Mouse (Mus musculus) ES-Bruce4 (cell line): ENCODE data around the gene Btbd19. TPM values are rescaled to one million over a fixed set of nuclear protein-coding genes. Genes with fewer than 3 reads are reported as not detected.

Experiments
- H3K27ac ChIP-seq: 2 replicates; pipeline ENCODE4 v1.5.1; 2012; ENCODE audit warnings: low read length, inconsistent platforms; ENCODE audit not compliant: insufficient read depth
- H3K27me3 ChIP-seq: 2 replicates; pipeline ENCODE4 v1.6.1; 2012; ENCODE audit warnings: mild to moderate bottlenecking, low read length, inconsistent platforms; ENCODE audit not compliant: control insufficient read depth, poor library complexity, insufficient read depth, severe bottlenecking
- H3K36me3 ChIP-seq: 2 replicates; pipeline ENCODE4 v1.6.1; 2012; ENCODE audit warnings: inconsistent platforms, mild to moderate bottlenecking, low read length, moderate library complexity; ENCODE audit not compliant: control insufficient read depth, poor library complexity, insufficient read depth, severe bottlenecking
- H3K4me1 ChIP-seq: one replicate; pipeline ENCODE4 v1.8.1; 2011; ENCODE audit warnings: low read length; ENCODE audit not compliant: control insufficient read depth, insufficient read depth
- H3K4me3 ChIP-seq: 2 replicates; pipeline ENCODE4 v1.5.1; 2011; ENCODE audit warnings: low read depth, mild to moderate bottlenecking, low read length
- H3K9ac ChIP-seq: 2 replicates; pipeline ENCODE4 v1.6.1; 2012; ENCODE audit warnings: low read depth, mild to moderate bottlenecking, inconsistent platforms; ENCODE audit not compliant: poor library complexity, severe bottlenecking
- H3K9me3 ChIP-seq: replicated peaks from 2 replicates; pipeline ENCODE4 v1.6.1; 2012; ENCODE audit warnings: mild to moderate bottlenecking, low read length, inconsistent platforms; ENCODE audit not compliant: control insufficient read depth, poor library complexity, insufficient read depth, severe bottlenecking
- CTCF ChIP-seq: IDR thresholded peaks from one replicate; pipeline ENCODE4 v1.8.1; 2011; ENCODE audit warnings: low read depth, low read length
- EP300 ChIP-seq: IDR thresholded peaks from 2 replicates; pipeline ENCODE4 v1.6.1; 2011; ENCODE audit warnings: low read depth, low read length; ENCODE audit not compliant: insufficient read depth
- POLR2A ChIP-seq: IDR thresholded peaks from one replicate; pipeline ENCODE4 v1.8.1; 2011; ENCODE audit warnings: low read length; ENCODE audit not compliant: insufficient read depth
- polyA plus RNA-seq: library from polyadenylated mRNA; stranded (reverse); fragments of >200 nt; gene quantifications from 2 replicates; pipeline ENCODE4 v1.2.4, GENCODE M21; 2011; ENCODE audit warnings: low read depth; ENCODE audit not compliant: missing spikeins, insufficient read depth, insufficient read length

Gene Btbd19
- polyA plus RNA-seq, 1 experiment = 60.9 TPM

DNA sequence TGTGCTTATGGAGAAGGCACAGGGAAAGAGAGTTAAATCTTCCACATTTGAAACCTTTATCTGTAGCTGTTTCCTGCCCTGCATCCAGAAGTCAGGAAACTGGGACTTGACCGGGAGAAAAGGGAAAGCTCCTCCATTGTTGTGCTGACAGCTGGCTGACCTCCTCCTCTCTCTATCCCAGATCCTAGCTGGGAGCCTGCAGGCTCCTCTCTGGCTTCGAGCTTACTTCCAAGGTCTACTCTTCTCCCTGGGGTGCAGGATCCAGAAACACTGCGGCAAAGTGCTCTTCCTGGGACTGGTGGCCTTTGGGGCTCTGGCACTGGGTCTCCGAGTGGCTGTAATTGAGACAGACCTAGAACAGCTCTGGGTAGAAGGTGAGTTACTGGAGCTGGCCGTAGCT is 28.9 kb downstream of the Btbd19 start:
- TF ChIP-seq CTCF (no peak), EP300 (no peak), POLR2A (no peak)
- Histone ChIP-seq H3K9me3 (no peaks in the 10 kb centered on the region), H3K9ac (peak overlapping the region; percentile 65), H3K4me1 (no peaks in the 10 kb centered on the region), H3K27me3 (no peaks in the 10 kb centered on the region), H3K27ac (no peak overlapping the region), H3K36me3 (no peaks in the 10 kb centered on the region), H3K4me3 (peak overlapping the region; percentile 73)

DNA sequence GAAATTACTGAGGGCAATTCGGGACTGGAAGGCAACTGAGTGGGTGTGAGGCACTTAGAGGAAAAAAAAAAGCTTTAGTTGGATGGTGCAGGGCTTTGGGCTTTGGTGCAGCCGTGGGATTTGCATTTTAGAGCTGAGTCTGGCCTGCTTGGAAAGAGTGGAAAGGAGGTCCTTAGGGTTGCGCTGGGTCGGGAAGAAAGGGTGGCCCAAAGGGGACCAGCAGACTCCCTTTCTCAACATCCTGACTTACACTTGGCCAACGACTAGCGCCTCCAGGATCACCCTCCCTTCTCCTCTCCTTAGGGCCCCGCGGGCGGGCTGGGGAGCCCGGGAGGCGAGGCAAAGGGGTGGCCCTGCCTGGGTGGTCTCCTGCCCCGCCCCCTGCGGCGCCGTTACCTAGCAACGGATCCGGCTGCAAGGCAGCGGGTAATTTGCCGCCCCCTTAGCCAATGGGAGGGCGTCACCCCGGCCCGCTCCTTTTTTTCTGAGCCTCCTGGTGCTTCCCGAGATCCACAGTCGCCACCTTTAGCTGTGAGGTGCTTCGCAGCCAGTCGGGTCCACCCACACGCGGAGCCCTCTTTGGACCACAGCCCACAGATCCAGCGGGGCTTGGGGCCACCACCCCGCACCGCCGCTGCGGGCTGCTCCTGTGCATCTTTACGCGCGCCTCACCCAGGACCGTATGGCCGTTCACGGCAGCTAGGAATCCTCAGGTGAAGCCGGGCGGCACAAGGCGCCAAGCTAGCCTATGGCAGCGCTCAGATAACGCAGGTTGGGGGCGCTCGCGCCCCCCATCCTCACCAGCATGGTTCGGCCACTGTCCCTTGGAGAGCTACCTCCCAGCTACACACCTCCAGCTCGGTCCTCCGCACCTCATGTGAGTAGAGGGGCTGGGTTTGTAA is 29.7 kb downstream of the Btbd19 start, which contains the start of gene Ptch2:
Gene Ptch2 (plus strand): TSS at position 525 of the 902 bp plus-strand sequence.
- H3K36me3 ChIP-seq = no peaks in the 10 kb centered on the region
- no peak for TF ChIP-seq CTCF
- TF ChIP-seq EP300 = 0 out of 2 replicates have a peak, but pooled peaks have one; percentile 53
- no peaks in the 10 kb centered on the region for H3K9me3 ChIP-seq
- H3K4me3 ChIP-seq = peak within 1 kb of the TSS; percentile 73
- peak within 1 kb of the TSS; percentile 49; the same call in 1 of the 2 replicates for H3K27ac ChIP-seq
- H3K9ac ChIP-seq = peak within 1 kb of the TSS; percentile 65
- H3K27me3 ChIP-seq = no peaks in the 10 kb centered on the region
- H3K4me1 ChIP-seq = no peaks in the 10 kb centered on the region

DNA sequence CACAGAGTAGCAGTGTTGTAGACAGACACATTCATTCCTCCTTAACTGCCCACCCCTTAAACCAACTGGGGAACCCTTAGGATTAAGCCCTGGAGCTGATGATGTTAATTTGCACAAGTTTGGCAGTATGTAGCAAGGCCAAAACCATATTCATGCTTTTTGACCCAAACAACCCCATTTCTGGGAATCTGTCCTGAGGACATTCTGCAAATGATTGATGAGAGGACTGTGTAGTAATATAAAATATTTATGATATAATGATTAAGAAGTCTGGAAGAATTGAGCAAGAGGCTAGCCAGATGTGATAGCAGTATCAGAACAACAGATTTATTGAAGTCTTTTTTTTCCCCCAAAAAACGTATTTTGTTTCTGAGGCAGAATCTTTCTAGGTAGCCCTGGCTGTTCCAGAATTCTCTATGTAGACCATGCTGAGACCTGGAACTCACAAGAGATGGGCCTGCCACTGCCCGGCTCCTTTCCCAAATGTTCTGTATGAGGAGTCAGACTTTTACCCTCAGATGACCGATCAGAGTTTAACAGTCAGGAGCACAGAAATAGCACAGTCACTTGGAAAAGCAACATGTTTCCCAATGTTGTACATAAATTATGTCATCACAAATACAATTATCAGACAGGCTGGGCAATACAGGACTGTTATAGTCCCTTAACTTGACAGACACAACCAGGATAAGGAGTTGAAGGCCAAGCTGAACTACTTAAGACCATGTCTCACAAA is 30.7 kb downstream of the Btbd19 start:
- Histone ChIP-seq H3K9ac (no peak overlapping the region), H3K4me1 (no peaks in the 10 kb centered on the region), H3K27ac (no peak overlapping the region), H3K4me3 (no peak overlapping the region), H3K27me3 (no peaks in the 10 kb centered on the region), H3K36me3 (no peaks in the 10 kb centered on the region), H3K9me3 (no peaks in the 10 kb centered on the region)
- TF ChIP-seq CTCF (no peak), EP300 (no peak), POLR2A (no peak)

DNA sequence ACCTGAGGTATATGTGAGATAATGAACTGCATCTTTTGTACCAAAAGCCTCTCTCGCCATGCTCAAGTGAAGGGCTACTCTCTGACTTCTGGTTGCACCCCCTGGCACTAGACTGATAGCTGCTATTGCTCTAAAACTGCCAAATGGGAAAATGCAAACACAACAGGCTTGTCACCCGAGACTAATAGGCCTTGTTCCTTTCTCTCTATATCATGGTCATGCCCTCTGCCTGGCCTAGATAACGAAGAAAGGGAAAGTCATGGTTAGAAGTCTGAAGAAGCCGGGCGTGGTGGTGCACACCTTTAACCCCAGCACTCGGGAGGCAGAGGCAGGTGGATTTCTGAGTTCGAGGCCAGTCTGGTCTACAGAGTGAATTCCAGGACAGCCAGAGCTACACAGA is 34.9 kb downstream of the Btbd19 start:
- Histone ChIP-seq H3K4me1 (no peaks in the 10 kb centered on the region), H3K4me3 (no peak overlapping the region), H3K27ac (no peak overlapping the region), H3K9me3 (no peaks in the 10 kb centered on the region), H3K9ac (no peak overlapping the region), H3K36me3 (peaks cover 11% of the 10 kb centered on the region), H3K27me3 (no peaks in the 10 kb centered on the region)
- TF ChIP-seq CTCF (no peak), POLR2A (no peak), EP300 (no peak)

DNA sequence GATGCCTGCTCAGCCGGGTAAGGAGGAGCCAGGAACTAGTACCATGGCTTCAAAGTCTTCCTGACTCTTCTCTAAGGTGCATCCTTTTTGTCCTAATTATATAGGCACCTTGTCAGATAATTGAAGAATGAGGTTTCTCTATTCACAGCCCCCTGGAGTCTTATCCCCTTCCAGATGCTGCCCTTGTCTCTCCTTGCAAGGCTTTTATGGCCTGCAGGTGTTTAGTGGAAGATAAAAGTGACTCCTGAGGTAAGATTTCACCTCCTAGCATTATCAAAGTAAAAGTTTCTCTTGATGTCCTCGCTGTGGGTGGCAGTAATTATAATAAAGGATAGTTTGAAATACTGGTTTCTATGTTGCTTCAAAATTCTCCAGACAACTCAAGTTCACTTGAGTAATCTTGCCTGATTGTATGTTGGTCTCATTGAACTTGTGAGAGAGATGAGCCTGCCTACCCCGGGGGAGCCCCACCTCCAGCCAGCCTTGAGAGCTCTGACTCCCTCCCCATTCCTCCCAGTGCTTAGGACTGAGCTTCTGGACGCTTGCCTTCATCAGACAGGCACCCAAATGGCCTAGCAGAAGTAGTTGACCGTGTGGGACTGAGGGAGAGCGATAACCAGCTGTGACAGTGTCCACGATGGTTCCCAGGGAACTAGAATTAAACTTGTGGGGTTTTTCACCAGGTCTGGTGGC is 37.4 kb downstream of the Btbd19 start:
- Histone ChIP-seq H3K4me3 (no peak overlapping the region), H3K27me3 (no peaks in the 10 kb centered on the region), H3K4me1 (no peaks in the 10 kb centered on the region), H3K36me3 (peaks cover 16% of the 10 kb centered on the region), H3K9me3 (no peaks in the 10 kb centered on the region), H3K9ac (no peak overlapping the region), H3K27ac (no peak overlapping the region)
- TF ChIP-seq CTCF (no peak), EP300 (no peak), POLR2A (no peak)

DNA sequence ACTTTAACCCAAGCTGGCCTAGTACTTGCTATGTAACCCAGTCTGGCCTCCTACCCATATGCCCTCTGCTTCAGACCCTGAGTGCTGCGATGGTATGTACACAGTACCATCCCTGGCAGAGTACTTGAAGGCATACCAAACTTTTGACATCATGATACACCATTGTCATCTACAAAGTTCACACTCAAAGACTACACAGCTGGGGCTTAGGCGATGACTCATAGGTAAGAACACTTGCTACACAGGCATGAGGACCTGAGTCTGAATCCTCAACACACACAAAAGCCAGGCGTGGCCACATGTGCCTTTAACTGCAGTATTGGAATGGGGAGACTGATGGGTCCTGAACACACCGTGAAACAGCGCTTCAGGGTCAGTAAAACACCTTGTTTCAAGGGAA is 54.3 kb downstream of the Btbd19 start:
- Histone ChIP-seq H3K9ac (no peak overlapping the region), H3K36me3 (peaks cover 58% of the 10 kb centered on the region), H3K4me3 (no peak overlapping the region), H3K4me1 (no peaks in the 10 kb centered on the region), H3K9me3 (no peaks in the 10 kb centered on the region), H3K27ac (no peak overlapping the region), H3K27me3 (no peaks in the 10 kb centered on the region)
- no peak for TF ChIP-seq CTCF
